Mouse (Mus musculus): ENCODE data around the gene Lypd6. TPM values are rescaled to one million over a fixed set of nuclear protein-coding genes. Genes with fewer than 3 reads are reported as not detected.

Gene Lypd6
- total RNA-seq, 2 experiments from 2014 or later = 19.5 to 20.6 TPM

GRCm38 (mm10) chr2:50069571-50070295 is 3.5 kb downstream of the Lypd6 start:
- Histone ChIP-seq H3K27ac (no peak overlapping the region), H3K4me3 (no peak overlapping the region)
- DNase-seq (ENCODE audit: extremely low spot score in 1 of 2, low spot score in 2 of 2) = peak in 1 of 2 experiments; percentile 4
- no peak for TF ChIP-seq CTCF (IDR thresholded peaks at IDR 0.05)
- intact Hi-C loops (cut with DNase I) = loop anchor here (5.0 kb wide), 1 partner anchor 203 kb away; no protein-coding TSS in a partner anchor

GRCm38 (mm10) chr2:50072158-50072557 is 5.9 kb downstream of the Lypd6 start:
- no peak for TF ChIP-seq CTCF (IDR thresholded peaks at IDR 0.05)
- Histone ChIP-seq H3K4me3 (no peak overlapping the region), H3K27ac (no peak overlapping the region)
- DNase-seq (ENCODE audit: extremely low spot score in 1 of 2, low spot score in 2 of 2) = no peak
- intact Hi-C loops (cut with DNase I) = no loop called here

- TF ChIP-seq CTCF (IDR thresholded peaks at IDR 0.05) = no peak
- H3K27ac ChIP-seq = no peak overlapping the region
- DNase-seq (ENCODE audit: extremely low spot score in 1 of 2, low spot score in 2 of 2) = no peak
- intact Hi-C loops (cut with DNase I) = no loop called here
- no peak overlapping the region for H3K4me3 ChIP-seq
Observed at GRCm38 (mm10) chr2:50084746-50085145, 18.5 kb downstream of the Lypd6 start.

GRCm38 (mm10) chr2:50087761-50088160 is 21.5 kb downstream of the Lypd6 start:
- Histone ChIP-seq H3K27ac (no peak overlapping the region), H3K4me3 (no peak overlapping the region)
- no peak for TF ChIP-seq CTCF (IDR thresholded peaks at IDR 0.05)
- DNase-seq (ENCODE audit: extremely low spot score in 1 of 2, low spot score in 2 of 2) = no peak
- intact Hi-C loops (cut with DNase I) = no loop called here

- Histone ChIP-seq H3K4me3 (no peak overlapping the region), H3K27ac (no peak overlapping the region)
- intact Hi-C loops (cut with DNase I) = no loop called here
- no peak for DNase-seq (ENCODE audit: extremely low spot score in 1 of 2, low spot score in 2 of 2)
- TF ChIP-seq CTCF (IDR thresholded peaks at IDR 0.05) = no peak
Observed at GRCm38 (mm10) chr2:50096336-50096735, 30.1 kb downstream of the Lypd6 start.

- Histone ChIP-seq H3K27ac (no peak overlapping the region), H3K4me3 (no peak overlapping the region)
- intact Hi-C loops (cut with DNase I) = no loop called here
- no peak for DNase-seq (ENCODE audit: extremely low spot score in 1 of 2, low spot score in 2 of 2)
- TF ChIP-seq CTCF (IDR thresholded peaks at IDR 0.05) = no peak
Observed at GRCm38 (mm10) chr2:50100364-50101151, 34.3 kb downstream of the Lypd6 start.

- intact Hi-C loops (cut with DNase I) = no loop called here
- H3K27ac ChIP-seq = no peak overlapping the region; the same call in 1 of the 2 replicates
- no peak for TF ChIP-seq CTCF (IDR thresholded peaks at IDR 0.05)
Observed at GRCm38 (mm10) chr2:50101152-50101450, 34.9 kb downstream of the Lypd6 start.

GRCm38 (mm10) chr2:50103850-50104503 is 37.7 kb downstream of the Lypd6 start:
- no peak overlapping the region for H3K4me3 ChIP-seq
- no peak overlapping the region for H3K27ac ChIP-seq
- DNase-seq (ENCODE audit: extremely low spot score in 1 of 2, low spot score in 2 of 2) = no peak
- intact Hi-C loops (cut with DNase I) = no loop called here
- no peak for TF ChIP-seq CTCF (IDR thresholded peaks at IDR 0.05)

More at GRCm38 (mm10) chr2:50101152-50101450, 34.9 kb downstream of the Lypd6 start:
- DNase-seq (ENCODE audit: extremely low spot score in 1 of 2, low spot score in 2 of 2) = no peak
- no peak overlapping the region for H3K4me3 ChIP-seq

- Histone ChIP-seq H3K27ac (no peak overlapping the region), H3K4me3 (no peak overlapping the region)
- no peak for DNase-seq (ENCODE audit: extremely low spot score in 1 of 2, low spot score in 2 of 2)
- no peak for TF ChIP-seq CTCF (IDR thresholded peaks at IDR 0.05)
- intact Hi-C loops (cut with DNase I) = no loop called here
Observed at GRCm38 (mm10) chr2:50105590-50105989, 39.4 kb downstream of the Lypd6 start.

GRCm38 (mm10) chr2:50105992-50106391 is 39.8 kb downstream of the Lypd6 start:
- TF ChIP-seq CTCF (IDR thresholded peaks at IDR 0.05) = no peak
- intact Hi-C loops (cut with DNase I) = no loop called here
- DNase-seq (ENCODE audit: extremely low spot score in 1 of 2, low spot score in 2 of 2) = no peak
- H3K4me3 ChIP-seq = no peak overlapping the region
- H3K27ac ChIP-seq = no peak overlapping the region

GRCm38 (mm10) chr2:50106879-50107278 is 40.6 kb downstream of the Lypd6 start:
- DNase-seq (ENCODE audit: extremely low spot score in 1 of 2, low spot score in 2 of 2) = no peak
- H3K4me3 ChIP-seq = no peak overlapping the region

GRCm38 (mm10) chr2:50110167-50110566 is 43.9 kb downstream of the Lypd6 start:
- DNase-seq (ENCODE audit: extremely low spot score in 1 of 2, low spot score in 2 of 2) = peak; percentile 12 to 27
- intact Hi-C loops (cut with DNase I) = no loop called here
- H3K4me3 ChIP-seq = no peak overlapping the region
- H3K27ac ChIP-seq = peak overlapping the region; percentile 59
- no peak; the same call in 1 of the 2 replicates for TF ChIP-seq CTCF (IDR thresholded peaks at IDR 0.05)

More at GRCm38 (mm10) chr2:50106879-50107278, 40.6 kb downstream of the Lypd6 start:
- intact Hi-C loops (cut with DNase I) = no loop called here
- H3K27ac ChIP-seq = no peak overlapping the region
- TF ChIP-seq CTCF (IDR thresholded peaks at IDR 0.05) = no peak

Data from left cerebral cortex, adult 2 months (tissue).